Mouse (Mus musculus): ENCODE data around the gene Actc1. TPM values are rescaled to one million over a fixed set of nuclear protein-coding genes. Genes with fewer than 3 reads are reported as not detected.
A peak's percentile ranks its signal among the peaks of the same experiment; 100 is the strongest.

Gene Actc1
- polyA plus RNA-seq (2015; fragmentation: Nextera tagmentation; extraction: Ambion mirVana), result 825 and 834 TPM in 2 replicates

DNA sequence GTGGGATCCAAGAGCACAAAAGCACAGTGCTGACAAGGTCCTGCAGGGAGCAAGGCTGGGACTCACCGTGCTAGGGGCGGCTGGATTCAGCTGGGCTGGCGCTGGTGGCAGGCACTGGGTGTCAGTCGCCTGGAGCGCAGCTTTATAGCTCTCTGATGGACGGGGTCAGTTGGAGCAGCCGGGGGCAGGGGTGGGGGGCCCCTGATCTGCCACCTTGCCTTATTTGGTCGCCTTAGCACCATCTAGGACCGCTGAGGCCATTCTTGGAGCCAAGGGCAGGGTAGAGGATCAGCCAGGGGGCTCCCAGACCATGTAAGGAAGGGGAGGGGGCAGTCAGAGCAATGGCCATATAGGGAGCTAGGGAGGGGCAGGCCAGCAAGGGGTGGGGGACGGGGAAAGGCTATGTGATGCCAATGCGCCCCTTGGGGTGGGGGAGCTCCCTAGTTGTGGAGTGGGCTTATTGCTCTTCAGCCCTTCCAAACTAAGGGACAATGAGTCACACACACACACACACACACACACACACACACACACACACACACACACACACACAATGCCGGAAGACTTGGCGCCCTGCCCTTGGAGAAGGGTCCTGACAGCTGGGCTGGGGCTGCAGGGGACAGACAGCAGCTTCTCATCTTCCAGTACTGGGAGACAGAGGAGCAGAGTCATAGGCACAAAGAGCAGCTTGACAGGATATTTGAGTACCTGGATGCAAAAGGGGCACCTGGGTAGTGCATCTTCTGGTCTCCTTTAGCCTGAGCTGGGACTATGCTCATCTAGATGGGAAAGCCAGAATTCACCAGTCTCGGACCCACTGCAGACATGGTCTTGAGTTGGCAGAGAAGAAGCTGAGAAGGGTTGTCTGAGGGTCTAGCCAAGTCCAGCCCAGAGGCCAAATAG lies at the start of gene Actc1:
TSS of gene Actc1 (minus strand) at position 853 of the 903 bp plus-strand sequence.
- 0 out of 2 replicates have a peak within 1 kb of the TSS, but pooled peaks have one; percentile 9 for H3K4me2 ChIP-seq (replicated peaks)

GRCm38 (mm10) chr2:114102471-114102870 lies 49.1 kb upstream of the Actc1 start:
- Histone ChIP-seq H3K36me3 (peaks cover 82% of the 10 kb centered on the region), H3K27me3 (no peaks in the 10 kb centered on the region), H3K9ac (no peak overlapping the region), H3K27ac (no peak overlapping the region), H3K4me3 (no peak overlapping the region), H3K9me3 (no peaks in the 10 kb centered on the region), H3K4me1 (peaks cover 4% of the 10 kb centered on the region; the same call in 1 of the 2 replicates), H3K4me2 (replicated peaks) (no peak overlapping the region)
- ATAC-seq (ENCODE audit: low FRiP score, low read depth), result no peak
- WGBS, result 84% methylated on average over 3 of the region's 3 CpGs

More for the DNA sequence above, at the start of gene Actc1:
- H3K4me3 ChIP-seq, result no peak within 1 kb of the TSS
- H3K36me3 ChIP-seq, result no peaks in the 10 kb centered on the region
- H3K27me3 ChIP-seq, result 0 out of 2 replicates have a peak, but pooled peaks cover 5% of the 10 kb centered on the region
- peaks cover 15% of the 10 kb centered on the region for H3K4me1 ChIP-seq
- H3K9me3 ChIP-seq, result no peaks in the 10 kb centered on the region
- peak; percentile 82 for ATAC-seq (ENCODE audit: low FRiP score, low read depth)
- no peak within 1 kb of the TSS for H3K27ac ChIP-seq
- H3K9ac ChIP-seq, result no peak within 1 kb of the TSS
- 24% methylated on average over 14 of the region's 14 CpGs for WGBS

DNA sequence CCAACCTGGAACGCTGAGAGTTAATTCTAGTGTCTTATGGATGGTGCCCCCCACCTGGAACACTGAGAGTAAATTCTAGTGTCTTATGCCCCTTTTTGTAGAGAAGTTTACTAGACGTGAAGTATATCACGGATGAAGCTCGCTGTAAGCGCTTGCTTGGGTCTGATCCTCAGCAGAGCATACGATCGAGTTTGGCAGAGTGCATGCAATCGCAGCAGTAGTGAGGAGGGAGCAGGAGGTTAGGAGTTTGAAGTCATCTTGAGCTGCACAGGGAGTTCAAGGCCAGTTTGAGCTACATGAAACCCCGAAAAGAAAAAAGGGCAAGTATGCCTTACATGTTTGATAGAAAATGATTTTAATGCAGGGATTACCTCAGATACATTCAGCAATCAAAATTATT lies 47.5 kb upstream of the Actc1 start:
- no peak overlapping the region for H3K9ac ChIP-seq
- H3K4me1 ChIP-seq, result peaks cover 4% of the 10 kb centered on the region; the same call in 1 of the 2 replicates
- WGBS, result 82% methylated on average over 9 of the region's 9 CpGs
- H3K9me3 ChIP-seq, result no peaks in the 10 kb centered on the region
- H3K27me3 ChIP-seq, result no peaks in the 10 kb centered on the region
- H3K27ac ChIP-seq, result no peak overlapping the region
- peak; percentile 66; the same call in 1 of the 2 replicates for ATAC-seq (ENCODE audit: low FRiP score, low read depth)
- H3K4me3 ChIP-seq, result no peak overlapping the region
- H3K4me2 ChIP-seq (replicated peaks), result no peak overlapping the region
- H3K36me3 ChIP-seq, result peaks cover 68% of the 10 kb centered on the region

GRCm38 (mm10) chr2:114099816-114100215 lies 46.5 kb upstream of the Actc1 start:
- H3K9ac ChIP-seq, result no peak overlapping the region
- H3K4me1 ChIP-seq, result peaks cover 4% of the 10 kb centered on the region; the same call in 1 of the 2 replicates
- no peak for ATAC-seq (ENCODE audit: low FRiP score, low read depth)
- no peaks in the 10 kb centered on the region for H3K9me3 ChIP-seq
- peaks cover 59% of the 10 kb centered on the region for H3K36me3 ChIP-seq
- 86% methylated on average over 3 of the region's 3 CpGs for WGBS
- H3K27ac ChIP-seq, result no peak overlapping the region
- H3K27me3 ChIP-seq, result no peaks in the 10 kb centered on the region
- H3K4me3 ChIP-seq, result no peak overlapping the region
- no peak overlapping the region for H3K4me2 ChIP-seq (replicated peaks)

DNA sequence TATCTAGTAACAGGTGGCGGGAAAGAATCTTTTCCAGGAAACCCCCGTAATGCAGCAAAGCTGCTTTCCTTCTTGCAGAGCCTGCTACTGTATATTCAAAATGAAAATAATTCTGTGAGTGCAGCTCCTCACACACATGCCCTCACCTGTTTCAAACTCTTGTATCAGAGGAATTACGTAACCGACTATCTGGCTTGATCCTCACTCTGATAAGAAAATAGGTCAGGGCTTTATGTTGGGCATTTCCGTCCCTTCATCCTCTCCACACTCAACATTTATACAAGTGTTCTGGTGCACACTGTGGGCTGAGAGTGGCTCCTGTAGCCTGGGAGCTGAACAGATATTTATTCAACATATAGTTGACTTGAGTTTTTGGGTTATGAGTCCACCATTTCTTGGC lies 45.8 kb upstream of the Actc1 start:
- no peak for ATAC-seq (ENCODE audit: low FRiP score, low read depth)
- Histone ChIP-seq H3K9ac (no peak overlapping the region), H3K36me3 (peaks cover 52% of the 10 kb centered on the region), H3K27ac (no peak overlapping the region), H3K27me3 (no peaks in the 10 kb centered on the region), H3K4me3 (no peak overlapping the region), H3K4me2 (replicated peaks) (no peak overlapping the region), H3K4me1 (peaks cover 4% of the 10 kb centered on the region; the same call in 1 of the 2 replicates), H3K9me3 (no peaks in the 10 kb centered on the region)
- WGBS, result 94% methylated on average over 5 of the region's 5 CpGs

GRCm38 (mm10) chr2:114097627-114098026 lies 44.3 kb upstream of the Actc1 start:
- H3K4me3 ChIP-seq, result no peak overlapping the region
- no peak overlapping the region for H3K4me2 ChIP-seq (replicated peaks)
- H3K9ac ChIP-seq, result no peak overlapping the region
- peaks cover 38% of the 10 kb centered on the region for H3K36me3 ChIP-seq
- WGBS, result 93% methylated on average over 4 of the region's 4 CpGs
- peaks cover 4% of the 10 kb centered on the region; the same call in 1 of the 2 replicates for H3K4me1 ChIP-seq
- H3K9me3 ChIP-seq, result no peaks in the 10 kb centered on the region
- H3K27ac ChIP-seq, result no peak overlapping the region
- H3K27me3 ChIP-seq, result no peaks in the 10 kb centered on the region
- no peak for ATAC-seq (ENCODE audit: low FRiP score, low read depth)

DNA sequence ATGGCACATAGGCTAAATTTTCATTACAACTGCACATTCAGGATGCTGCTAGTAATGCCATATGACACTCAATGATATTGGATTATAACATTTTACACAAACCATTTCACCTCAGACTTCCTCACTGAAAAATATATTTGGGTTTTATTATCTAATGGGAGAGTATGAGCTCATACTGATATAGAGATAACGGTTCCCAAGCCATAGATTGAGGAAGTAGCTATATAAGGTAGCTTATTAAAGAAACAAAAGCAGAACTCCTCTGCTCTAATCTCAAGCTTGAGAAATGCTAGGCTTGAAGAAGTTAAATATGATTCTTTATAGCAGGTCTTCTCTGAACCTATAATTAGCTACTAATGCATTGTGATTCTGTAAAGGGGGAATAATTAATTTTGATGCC lies 43.2 kb upstream of the Actc1 start:
- no peak overlapping the region for H3K27ac ChIP-seq
- WGBS, result 89% methylated on average over 1 of the region's 1 CpGs
- peaks cover 29% of the 10 kb centered on the region for H3K36me3 ChIP-seq
- peaks cover 4% of the 10 kb centered on the region; the same call in 1 of the 2 replicates for H3K4me1 ChIP-seq
- H3K27me3 ChIP-seq, result no peaks in the 10 kb centered on the region
- H3K9ac ChIP-seq, result no peak overlapping the region
- no peak overlapping the region for H3K4me3 ChIP-seq
- H3K9me3 ChIP-seq, result no peaks in the 10 kb centered on the region
- no peak overlapping the region for H3K4me2 ChIP-seq (replicated peaks)
- no peak for ATAC-seq (ENCODE audit: low FRiP score, low read depth)

DNA sequence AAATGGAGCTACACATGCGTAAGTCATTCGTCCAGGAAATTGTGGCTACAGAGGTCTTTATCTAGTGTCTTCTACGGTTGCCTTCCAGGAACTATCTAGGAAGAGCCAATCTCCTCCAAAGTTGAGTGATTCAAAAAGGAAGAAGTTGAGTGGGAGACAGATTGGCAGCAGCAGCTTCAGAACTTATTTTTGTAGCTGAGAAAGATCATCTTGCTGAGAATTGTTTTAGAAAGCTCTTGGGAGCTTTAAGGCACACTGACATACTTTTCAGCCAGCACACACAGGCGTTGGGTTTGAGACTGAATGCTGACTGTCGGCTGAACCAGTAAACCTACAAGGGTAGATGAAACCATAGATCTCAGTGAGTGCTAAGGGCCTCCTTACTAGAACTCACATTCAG lies 42.0 kb upstream of the Actc1 start:
- no peak overlapping the region for H3K9ac ChIP-seq
- no peak overlapping the region for H3K4me2 ChIP-seq (replicated peaks)
- H3K4me1 ChIP-seq, result peaks cover under 1% of the 10 kb centered on the region; the same call in 1 of the 2 replicates
- no peak overlapping the region for H3K27ac ChIP-seq
- H3K36me3 ChIP-seq, result peaks cover 19% of the 10 kb centered on the region
- H3K9me3 ChIP-seq, result no peaks in the 10 kb centered on the region
- no peak overlapping the region for H3K4me3 ChIP-seq
- ATAC-seq (ENCODE audit: low FRiP score, low read depth), result no peak
- H3K27me3 ChIP-seq, result no peaks in the 10 kb centered on the region
- 82% methylated on average over 5 of the region's 5 CpGs for WGBS

DNA sequence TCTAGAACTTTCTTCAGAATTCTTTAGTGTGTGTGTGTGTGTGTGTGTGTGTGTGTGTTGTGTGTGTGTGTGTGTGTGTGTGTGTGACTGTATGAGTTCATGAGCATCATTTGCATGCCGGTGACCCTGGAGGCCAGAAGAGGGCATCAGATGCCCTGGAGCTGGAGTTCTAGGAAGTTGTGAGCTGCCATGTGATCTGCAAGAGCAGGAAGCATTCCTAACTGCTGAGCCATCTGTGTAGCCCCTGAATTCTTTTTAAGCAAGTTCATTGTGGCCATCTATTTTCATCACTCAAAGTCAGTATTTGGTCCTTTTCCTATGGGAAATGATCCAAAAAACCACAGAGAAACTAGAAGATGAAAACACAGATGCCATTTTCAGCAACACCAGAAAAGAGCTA lies 41.3 kb upstream of the Actc1 start:
- WGBS, result 93% methylated on average over 1 of the region's 1 CpGs
- ATAC-seq (ENCODE audit: low FRiP score, low read depth), result no peak

GRCm38 (mm10) chr2:114093577-114093976 lies 40.2 kb upstream of the Actc1 start:
- no peak overlapping the region for H3K9ac ChIP-seq
- H3K36me3 ChIP-seq, result peaks cover 2% of the 10 kb centered on the region
- no peak overlapping the region for H3K4me3 ChIP-seq
- no peaks in the 10 kb centered on the region for H3K4me1 ChIP-seq
- H3K27ac ChIP-seq, result no peak overlapping the region
- no peaks in the 10 kb centered on the region for H3K27me3 ChIP-seq
- no peak for ATAC-seq (ENCODE audit: low FRiP score, low read depth)
- no peaks in the 10 kb centered on the region for H3K9me3 ChIP-seq
- H3K4me2 ChIP-seq (replicated peaks), result no peak overlapping the region
- WGBS, result 77% methylated on average over 9 of the region's 9 CpGs

More for the DNA sequence above, 41.3 kb upstream of the Actc1 start:
- H3K4me3 ChIP-seq, result no peak overlapping the region
- H3K4me1 ChIP-seq, result no peaks in the 10 kb centered on the region
- no peaks in the 10 kb centered on the region for H3K9me3 ChIP-seq
- no peak overlapping the region for H3K4me2 ChIP-seq (replicated peaks)
- no peaks in the 10 kb centered on the region for H3K27me3 ChIP-seq
- H3K36me3 ChIP-seq, result peaks cover 12% of the 10 kb centered on the region
- H3K27ac ChIP-seq, result no peak overlapping the region
- H3K9ac ChIP-seq, result no peak overlapping the region

DNA sequence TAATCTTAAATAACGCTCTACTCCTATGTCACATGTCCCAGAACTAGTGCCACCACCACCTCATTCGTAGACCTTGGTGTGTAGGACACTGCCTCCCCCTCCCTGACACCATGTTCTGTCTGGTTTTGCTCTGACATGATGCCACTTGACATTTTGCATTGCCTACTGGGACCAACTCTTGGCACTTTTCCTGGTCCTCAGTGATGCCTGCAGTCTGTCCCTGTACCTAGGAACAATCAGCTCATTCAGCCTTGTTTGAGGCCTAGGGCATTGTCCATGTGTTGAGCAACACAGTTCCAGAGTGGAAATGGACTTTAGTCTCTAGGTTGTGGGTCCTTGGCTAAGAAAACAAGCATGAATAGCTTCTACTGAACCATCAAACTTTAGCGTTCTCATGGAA lies 36.5 kb upstream of the Actc1 start:
- Histone ChIP-seq H3K9ac (no peak overlapping the region), H3K4me2 (replicated peaks) (no peak overlapping the region), H3K27me3 (no peaks in the 10 kb centered on the region), H3K27ac (no peak overlapping the region), H3K36me3 (no peaks in the 10 kb centered on the region), H3K9me3 (no peaks in the 10 kb centered on the region), H3K4me3 (no peak overlapping the region), H3K4me1 (no peaks in the 10 kb centered on the region)
- WGBS, result 89% methylated on average over 3 of the region's 3 CpGs
- ATAC-seq (ENCODE audit: low FRiP score, low read depth), result no peak

DNA sequence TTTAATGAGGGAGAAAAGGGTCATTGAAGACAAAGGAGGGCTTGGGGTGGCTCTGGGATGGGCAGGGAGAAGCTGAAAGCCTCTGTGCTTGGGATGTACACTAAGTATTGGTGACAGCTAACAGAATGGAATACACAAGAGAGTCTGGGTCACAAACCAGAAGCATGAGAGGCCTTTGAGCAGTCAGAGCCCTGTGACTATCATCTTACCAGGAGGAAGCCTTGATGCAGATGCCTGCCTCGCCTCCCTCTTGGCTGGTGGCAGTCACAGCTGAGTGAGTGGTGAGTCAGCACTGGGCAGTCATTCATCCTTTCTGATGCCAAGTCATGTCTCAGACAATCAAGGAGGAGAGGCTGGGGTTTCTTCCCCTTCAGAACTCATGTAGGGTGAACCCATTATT lies 33.9 kb upstream of the Actc1 start:
- Histone ChIP-seq H3K27ac (no peak overlapping the region), H3K9ac (no peak overlapping the region), H3K27me3 (no peaks in the 10 kb centered on the region), H3K9me3 (no peaks in the 10 kb centered on the region), H3K4me3 (no peak overlapping the region), H3K4me2 (replicated peaks) (no peak overlapping the region), H3K36me3 (no peaks in the 10 kb centered on the region), H3K4me1 (no peaks in the 10 kb centered on the region)
- no peak for ATAC-seq (ENCODE audit: low FRiP score, low read depth)
- 70% methylated on average over 1 of the region's 1 CpGs for WGBS

Data from limb, embryonic 13.5 days (tissue).